Mouse (Mus musculus) midbrain, embryonic 12.5 days (tissue): ENCODE results near the gene Trmo. TPM values are rescaled to one million over a fixed set of nuclear protein-coding genes. Genes with fewer than 3 reads are reported as not detected.

Source experiments
- ATAC-seq: fragments of 200-750 bp; cut with Nextera tagmentation; 2 replicates; pipeline ENCODE4 v1.8.0; 2017; ENCODE audit warnings: low read depth, moderate TSS enrichment, moderate library complexity; ENCODE audit not compliant: low FRiP score
- H3K27ac ChIP-seq: fragments of 300-500 bp; sonication (generic); replicated peaks from 2 replicates; pipeline ENCODE4 v1.5.1; 2016; ENCODE audit warnings: mild to moderate bottlenecking
- H3K27me3 ChIP-seq: fragments of 300-500 bp; sonication (generic); 2 replicates; pipeline ENCODE4 v1.6.1; 2016; ENCODE audit warnings: mild to moderate bottlenecking
- H3K36me3 ChIP-seq: fragments of 300-500 bp; sonication (generic); 2 replicates; pipeline ENCODE4 v1.6.1; 2016
- H3K4me1 ChIP-seq: fragments of 300-500 bp; sonication (generic); 2 replicates; pipeline ENCODE4 v1.6.1; 2016
- H3K4me2 ChIP-seq: fragments of 300-500 bp; sonication (generic); replicated peaks from 2 replicates; pipeline ENCODE4 v1.6.1; 2016; ENCODE audit warnings: mild to moderate bottlenecking, moderate library complexity
- H3K4me3 ChIP-seq: fragments of 300-500 bp; sonication (generic); 2 replicates; pipeline ENCODE4 v1.5.1; 2016; ENCODE audit warnings: mild to moderate bottlenecking
- H3K9ac ChIP-seq: fragments of 300-500 bp; sonication (generic); replicated peaks from 2 replicates; pipeline ENCODE4 v1.6.1; 2016; ENCODE audit warnings: mild to moderate bottlenecking, moderate library complexity
- H3K9me3 ChIP-seq: fragments of 300-500 bp; sonication (generic); 2 replicates; pipeline ENCODE4 v1.6.1; 2016; ENCODE audit warnings: mild to moderate bottlenecking
- WGBS: fragments of 180-500 bp; shearing (Covaris S2); methylation state at CpG from one replicate; pipeline ENCODE4 v1.1.7; 2016; 5-methylcytosine and 5-hydroxymethylcytosine counted together
- polyA plus RNA-seq: library from polyadenylated mRNA; unstranded; fragments of >200 nt; fragmentation: Nextera tagmentation; extraction: Ambion mirVana; gene quantifications from 2 replicates; pipeline ENCODE4 v1.2.1, GENCODE M21; 2016

Gene Trmo
- polyA plus RNA-seq, 1 experiment from 2014 or later, result 10.0 TPM

DNA sequence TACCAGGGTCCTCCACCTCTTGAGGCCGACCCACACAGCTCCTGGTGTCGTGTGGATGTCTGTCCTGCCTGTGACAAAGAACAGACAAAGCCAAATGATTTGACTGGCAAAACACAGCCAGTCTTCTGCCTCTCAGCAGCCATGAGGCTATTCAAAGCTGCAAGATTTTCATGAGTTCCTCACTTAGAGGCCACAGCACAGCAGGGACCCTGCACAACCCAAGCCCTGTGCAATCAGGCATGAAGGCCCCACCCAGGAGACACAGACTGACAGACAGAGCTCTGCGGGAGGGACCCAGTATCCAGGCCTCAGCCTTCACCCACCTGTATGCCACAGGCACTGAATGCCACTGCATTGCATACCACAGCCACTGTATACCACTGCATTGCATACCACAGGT lies 60.3 kb downstream of the Trmo start:
- Histone ChIP-seq H3K9ac (no peak overlapping the region), H3K4me3 (no peak overlapping the region), H3K27ac (no peak overlapping the region), H3K4me2 (no peak overlapping the region), H3K36me3 (no peaks in the 10 kb centered on the region), H3K27me3 (peaks cover 12% of the 10 kb centered on the region; the same call in 1 of the 2 replicates), H3K9me3 (no peaks in the 10 kb centered on the region), H3K4me1 (no peaks in the 10 kb centered on the region)
- WGBS, result 31% methylated on average over 3 of the region's 3 CpGs
- ATAC-seq, result no peak

Other genes with a start within 250 kb of the Trmo start
- 30.6 and 31.4 TPM in 2 replicates for gene Xpa, start 193.1 kb downstream of the Trmo start, polyA plus RNA-seq
- gene Foxe1, start 45.8 kb downstream of the Trmo start, polyA plus RNA-seq, result not detected in 2 replicates
- 2.6 and 3.6 TPM in 2 replicates for gene Hemgn, start 24.1 kb upstream of the Trmo start, polyA plus RNA-seq
- 237 and 256 TPM in 2 replicates for gene Anp32b, start 61.5 kb upstream of the Trmo start, polyA plus RNA-seq
- gene Nans, start 99.8 kb upstream of the Trmo start, polyA plus RNA-seq, result 58.3 and 72.6 TPM in 2 replicates
- gene Trim14, start 146.7 kb upstream of the Trmo start, polyA plus RNA-seq, result 0.52 and 1.4 TPM in 2 replicates
- gene Coro2a, start 212.8 kb upstream of the Trmo start, polyA plus RNA-seq, result 2.6 and 2.8 TPM in 2 replicates